Mouse (Mus musculus): ENCODE measurements around the gene Tepsin. TPM values are rescaled to one million over a fixed set of nuclear protein-coding genes. Genes with fewer than 3 reads are reported as not detected.

Tepsin gene
- polyA plus RNA-seq, 1 experiment from 2014 or later, result 20.1 TPM

DNA sequence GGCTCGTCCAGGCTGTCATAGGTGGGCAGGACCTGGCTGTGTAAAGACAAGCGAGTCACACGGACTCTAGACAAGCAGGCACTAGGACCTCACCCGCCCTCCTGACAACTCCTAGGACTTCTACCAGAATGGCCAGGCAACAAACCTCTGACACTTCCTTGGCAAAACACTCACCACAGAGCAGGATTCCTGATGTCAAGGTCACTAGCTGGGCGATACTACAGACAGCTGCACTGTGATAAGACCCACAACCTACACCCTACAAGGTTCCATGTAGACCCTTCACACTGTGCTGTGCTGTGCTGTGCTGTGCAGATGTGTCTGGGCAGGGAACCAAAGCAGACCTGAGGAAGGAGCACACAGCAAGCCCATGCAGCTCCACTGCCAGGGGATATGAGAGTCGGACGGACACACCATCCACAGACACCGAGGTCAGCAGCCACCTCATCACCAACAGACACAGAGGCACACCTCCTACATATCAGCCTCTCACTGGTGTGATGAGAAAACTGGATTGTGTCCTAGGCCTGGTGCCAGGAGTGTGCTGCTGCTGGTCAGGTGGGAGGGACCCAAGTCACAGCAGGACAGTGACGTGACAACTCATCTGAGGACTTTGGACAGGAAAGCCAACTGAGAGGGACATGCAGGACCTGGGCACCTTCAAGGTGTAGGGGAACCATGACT is 36.5 kb upstream of the Tepsin start:
- no peaks in the 10 kb centered on the region for H3K9me3 ChIP-seq (ENCODE audit: control insufficient read depth, low read length)
- H3K4me2 ChIP-seq (replicated peaks), result no peak overlapping the region
- peaks cover 38% of the 10 kb centered on the region for H3K36me3 ChIP-seq (replicated peaks; ENCODE audit: control insufficient read depth, insufficient read depth)
- no peak overlapping the region for H3K9ac ChIP-seq
- H3K4me3 ChIP-seq (replicated peaks; ENCODE audit: low read length), result no peak overlapping the region
- WGBS, result 96% methylated on average over 9 of the region's 9 CpGs
- no peak overlapping the region for H3K27ac ChIP-seq
- 0 out of 2 replicates have a peak, but pooled peaks cover 5% of the 10 kb centered on the region for H3K4me1 ChIP-seq (replicated peaks; ENCODE audit: control insufficient read depth, insufficient read depth, low read length)
- H3K27me3 ChIP-seq (ENCODE audit: control insufficient read depth, insufficient read depth, low read length), result no peaks in the 10 kb centered on the region
- no peak for ATAC-seq (ENCODE audit: low FRiP score)
- DNase-seq (ENCODE audit: low spot score), result no peak

DNA sequence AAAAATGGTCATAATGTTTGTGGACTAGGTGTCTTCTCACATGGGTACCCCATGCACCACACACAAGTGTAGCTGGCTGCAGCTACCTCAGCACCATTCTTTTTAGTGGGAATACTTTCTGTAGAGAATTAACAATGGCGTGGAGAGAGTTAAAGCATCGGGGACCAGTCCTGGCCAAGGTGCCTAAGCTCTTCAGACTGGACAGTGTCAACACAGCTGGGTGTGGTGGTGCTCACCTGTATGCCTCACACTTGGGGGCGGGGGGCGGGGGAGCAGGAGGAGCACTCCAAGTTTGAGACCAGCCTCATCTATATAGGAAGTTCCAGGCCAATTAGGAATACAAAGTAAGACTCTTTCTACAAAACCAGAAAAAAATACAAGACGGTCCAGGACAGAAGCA is 35.6 kb upstream of the Tepsin start:
- Histone ChIP-seq H3K27ac (no peak overlapping the region), H3K36me3 (replicated peaks; ENCODE audit: control insufficient read depth, insufficient read depth) (peaks cover 46% of the 10 kb centered on the region), H3K9me3 (ENCODE audit: control insufficient read depth, low read length) (no peaks in the 10 kb centered on the region), H3K4me3 (replicated peaks; ENCODE audit: low read length) (no peak overlapping the region), H3K4me1 (replicated peaks; ENCODE audit: control insufficient read depth, insufficient read depth, low read length) (0 out of 2 replicates have a peak, but pooled peaks cover 5% of the 10 kb centered on the region), H3K4me2 (replicated peaks) (no peak overlapping the region), H3K9ac (no peak overlapping the region), H3K27me3 (ENCODE audit: control insufficient read depth, insufficient read depth, low read length) (no peaks in the 10 kb centered on the region)
- DNase-seq (ENCODE audit: low spot score) (no peak), ATAC-seq (ENCODE audit: low FRiP score) (no peak)
- WGBS, result 91% methylated on average over 5 of the region's 5 CpGs

DNA sequence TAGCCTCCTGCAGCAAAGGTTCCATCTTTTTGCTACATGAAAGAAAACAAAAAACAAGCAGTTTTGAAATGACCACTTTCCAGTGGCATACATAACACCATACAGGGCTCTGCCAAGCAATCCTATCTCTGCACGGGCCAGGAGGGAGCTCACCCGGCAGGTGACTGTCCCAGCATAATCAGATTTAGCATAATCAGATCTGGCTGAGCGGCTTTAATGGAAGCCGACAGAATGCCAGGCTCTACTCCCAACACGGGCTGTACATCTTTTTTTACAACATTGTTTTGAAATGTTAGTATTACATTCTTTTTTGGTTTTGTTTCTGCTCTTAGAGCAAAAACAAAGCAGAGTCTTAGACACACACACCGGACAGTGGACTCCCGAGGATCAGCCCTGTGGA is 30.8 kb upstream of the Tepsin start:
- ATAC-seq (ENCODE audit: low FRiP score) (no peak), DNase-seq (ENCODE audit: low spot score) (no peak)
- Histone ChIP-seq H3K4me1 (replicated peaks; ENCODE audit: control insufficient read depth, insufficient read depth, low read length) (no peaks in the 10 kb centered on the region), H3K4me3 (replicated peaks; ENCODE audit: low read length) (no peak overlapping the region), H3K36me3 (replicated peaks; ENCODE audit: control insufficient read depth, insufficient read depth) (peaks cover 64% of the 10 kb centered on the region), H3K9me3 (ENCODE audit: control insufficient read depth, low read length) (no peaks in the 10 kb centered on the region), H3K27ac (no peak overlapping the region), H3K27me3 (ENCODE audit: control insufficient read depth, insufficient read depth, low read length) (no peaks in the 10 kb centered on the region), H3K4me2 (replicated peaks) (no peak overlapping the region), H3K9ac (no peak overlapping the region)
- 68% methylated on average over 7 of the region's 7 CpGs for WGBS

DNA sequence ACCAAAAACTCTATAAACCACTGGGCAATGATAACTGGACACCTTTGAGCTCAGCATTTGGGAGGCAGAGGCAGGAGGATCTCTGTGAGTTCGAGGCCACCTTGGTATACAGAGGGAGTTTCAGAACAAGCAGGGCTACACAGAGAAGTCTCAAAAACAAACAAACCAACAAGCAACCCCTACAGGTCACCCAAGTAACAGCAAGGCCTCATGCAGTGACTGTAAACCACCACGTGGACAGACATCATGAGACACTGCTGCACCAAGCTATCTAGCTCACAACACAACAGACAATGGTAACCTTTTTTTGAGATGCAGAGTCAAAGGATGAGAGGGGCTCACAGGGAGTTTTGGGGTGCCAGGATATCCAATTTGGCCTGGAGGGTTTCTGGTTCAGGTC is 28.3 kb upstream of the Tepsin start:
- H3K4me3 ChIP-seq (replicated peaks; ENCODE audit: low read length), result no peak overlapping the region
- H3K9ac ChIP-seq, result no peak overlapping the region
- no peak overlapping the region for H3K4me2 ChIP-seq (replicated peaks)
- no peaks in the 10 kb centered on the region for H3K27me3 ChIP-seq (ENCODE audit: control insufficient read depth, insufficient read depth, low read length)
- no peaks in the 10 kb centered on the region for H3K9me3 ChIP-seq (ENCODE audit: control insufficient read depth, low read length)
- ATAC-seq (ENCODE audit: low FRiP score) (no peak), DNase-seq (ENCODE audit: low spot score) (no peak)
- 92% methylated on average over 2 of the region's 2 CpGs for WGBS
- no peak overlapping the region for H3K27ac ChIP-seq
- H3K4me1 ChIP-seq (replicated peaks; ENCODE audit: control insufficient read depth, insufficient read depth, low read length), result no peaks in the 10 kb centered on the region
- H3K36me3 ChIP-seq (replicated peaks; ENCODE audit: control insufficient read depth, insufficient read depth), result peaks cover 54% of the 10 kb centered on the region

DNA sequence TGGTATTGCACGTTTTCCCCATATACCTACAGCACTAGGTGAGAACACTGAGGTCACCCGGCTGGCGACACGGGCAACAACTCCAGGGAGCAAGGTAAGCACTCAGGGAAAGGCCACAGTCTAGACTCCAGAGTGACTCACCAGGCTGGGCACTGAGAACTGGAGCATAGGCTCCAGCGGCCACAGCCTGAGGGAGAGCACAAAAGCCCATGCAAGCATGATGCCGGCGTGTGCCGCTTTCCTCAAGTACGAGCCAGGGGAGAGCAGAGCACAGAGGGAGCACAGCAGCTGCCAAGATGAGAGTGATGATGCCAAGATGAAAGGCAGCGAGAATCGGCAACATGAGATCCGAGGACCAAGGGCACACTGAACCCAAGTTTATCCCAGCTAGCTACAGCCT is 23.6 kb upstream of the Tepsin start:
- Histone ChIP-seq H3K9ac (no peak overlapping the region), H3K27ac (no peak overlapping the region), H3K4me2 (replicated peaks) (no peak overlapping the region), H3K4me3 (replicated peaks; ENCODE audit: low read length) (no peak overlapping the region), H3K4me1 (replicated peaks; ENCODE audit: control insufficient read depth, insufficient read depth, low read length) (peaks cover 6% of the 10 kb centered on the region; the same call in 1 of the 2 replicates), H3K27me3 (ENCODE audit: control insufficient read depth, insufficient read depth, low read length) (no peaks in the 10 kb centered on the region), H3K36me3 (replicated peaks; ENCODE audit: control insufficient read depth, insufficient read depth) (peaks cover 28% of the 10 kb centered on the region), H3K9me3 (ENCODE audit: control insufficient read depth, low read length) (no peaks in the 10 kb centered on the region)
- DNase-seq (ENCODE audit: low spot score) (no peak), ATAC-seq (ENCODE audit: low FRiP score) (no peak)
- 78% methylated on average over 12 of the region's 12 CpGs for WGBS

DNA sequence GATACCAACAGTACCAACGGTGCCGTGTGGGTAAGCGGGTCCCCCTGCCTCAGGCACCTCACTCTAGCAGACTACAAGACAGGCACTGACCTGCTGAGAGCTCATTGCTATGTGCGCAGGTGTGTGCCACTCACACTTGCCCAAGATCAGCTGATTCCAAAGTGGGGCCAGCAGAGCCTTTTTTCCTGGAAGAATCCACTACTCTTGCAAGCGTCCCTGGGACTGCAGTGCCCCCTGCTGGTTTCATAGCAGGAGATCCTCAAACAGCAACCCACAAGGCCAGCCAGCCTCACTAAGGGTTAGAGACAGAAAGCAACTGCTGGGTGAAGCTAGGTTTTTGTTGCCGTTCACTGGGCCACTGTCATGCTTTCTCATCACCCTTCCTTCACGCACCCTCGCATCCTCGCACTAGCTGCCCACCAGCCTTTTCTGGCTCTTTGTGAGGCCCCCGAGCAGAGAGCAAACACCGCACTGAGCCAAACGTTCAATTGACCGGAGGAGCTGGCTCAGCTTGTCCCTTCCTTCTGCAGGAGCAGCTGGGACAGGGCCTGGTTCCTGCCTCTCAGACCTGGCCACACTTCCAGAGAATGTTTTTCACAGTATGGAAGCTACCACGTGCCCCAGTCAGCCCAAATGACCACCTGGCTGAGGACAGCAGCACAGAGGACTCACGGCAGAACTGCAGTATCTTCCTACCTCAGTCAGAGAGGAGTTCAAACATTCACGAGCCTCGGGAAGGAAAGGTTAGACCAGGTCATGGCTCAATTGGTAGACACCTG is 22.3 kb upstream of the Tepsin start:
- Histone ChIP-seq H3K4me2 (replicated peaks) (no peak overlapping the region), H3K9me3 (ENCODE audit: control insufficient read depth, low read length) (no peaks in the 10 kb centered on the region), H3K9ac (peak overlapping the region; percentile 31; the same call in 1 of the 2 replicates), H3K4me3 (replicated peaks; ENCODE audit: low read length) (no peak overlapping the region), H3K4me1 (replicated peaks; ENCODE audit: control insufficient read depth, insufficient read depth, low read length) (peaks cover 6% of the 10 kb centered on the region; the same call in 1 of the 2 replicates), H3K36me3 (replicated peaks; ENCODE audit: control insufficient read depth, insufficient read depth) (peaks cover 33% of the 10 kb centered on the region), H3K27ac (no peak overlapping the region), H3K27me3 (ENCODE audit: control insufficient read depth, insufficient read depth, low read length) (no peaks in the 10 kb centered on the region)
- 83% methylated on average over 17 of the region's 17 CpGs for WGBS
- peak; percentile 63 for DNase-seq (ENCODE audit: low spot score)
- ATAC-seq (ENCODE audit: low FRiP score), result no peak

DNA sequence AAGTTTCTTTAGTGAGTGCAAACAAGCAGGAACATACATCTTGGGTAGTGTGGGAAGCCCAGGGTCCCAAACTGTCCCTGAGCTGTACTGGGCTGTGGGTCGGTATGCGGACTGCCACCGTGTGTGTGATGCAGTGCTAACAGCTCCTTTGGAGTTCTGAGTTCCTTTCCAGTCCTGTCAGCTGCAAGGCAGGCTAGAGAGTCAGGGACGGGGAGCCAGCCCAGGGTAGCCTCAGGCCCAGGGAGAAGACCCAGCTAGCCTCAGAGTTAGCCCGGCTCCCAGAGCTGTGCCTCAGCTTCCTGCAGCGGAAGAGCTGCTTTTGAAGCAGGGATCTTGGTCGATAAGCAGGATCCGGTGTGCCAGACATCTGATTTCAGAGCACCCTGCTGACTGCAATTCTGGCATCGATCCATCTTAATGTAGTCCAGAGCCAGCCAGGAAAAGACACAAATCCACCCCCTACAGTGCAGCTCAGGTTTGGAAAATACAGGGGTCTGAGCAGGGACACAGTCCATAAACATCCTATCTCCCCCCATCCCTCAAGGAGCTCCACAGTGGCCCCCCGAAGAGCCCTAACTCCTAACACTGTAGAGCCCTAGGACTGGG is 21.5 kb upstream of the Tepsin start:
- Histone ChIP-seq H3K4me2 (replicated peaks) (no peak overlapping the region), H3K36me3 (replicated peaks; ENCODE audit: control insufficient read depth, insufficient read depth) (peaks cover 35% of the 10 kb centered on the region), H3K27me3 (ENCODE audit: control insufficient read depth, insufficient read depth, low read length) (no peaks in the 10 kb centered on the region), H3K9me3 (ENCODE audit: control insufficient read depth, low read length) (no peaks in the 10 kb centered on the region), H3K4me1 (replicated peaks; ENCODE audit: control insufficient read depth, insufficient read depth, low read length) (peaks cover 6% of the 10 kb centered on the region; the same call in 1 of the 2 replicates), H3K4me3 (replicated peaks; ENCODE audit: low read length) (no peak overlapping the region), H3K9ac (no peak overlapping the region), H3K27ac (no peak overlapping the region)
- DNase-seq (ENCODE audit: low spot score) (no peak), ATAC-seq (ENCODE audit: low FRiP score) (no peak)
- 73% methylated on average over 10 of the region's 10 CpGs for WGBS

DNA sequence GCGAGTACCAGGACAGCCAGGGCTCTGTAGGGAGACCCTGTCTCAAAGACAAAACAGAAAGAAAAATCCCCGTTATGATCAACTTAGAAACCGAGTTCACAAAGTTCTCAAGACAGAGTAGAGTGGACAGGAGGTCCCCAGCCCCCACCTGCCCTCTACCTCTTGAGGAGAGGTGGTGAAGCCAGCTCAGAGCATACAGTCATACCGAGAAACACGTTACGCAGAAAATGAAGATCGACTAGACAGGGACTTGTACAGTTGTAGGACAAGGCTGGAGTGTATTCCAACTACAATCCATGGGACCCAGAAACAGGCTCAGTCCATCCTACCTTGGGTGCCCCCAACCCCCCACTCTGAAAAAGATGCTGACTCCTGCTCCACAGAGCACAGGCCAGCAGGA is 20.6 kb upstream of the Tepsin start:
- Histone ChIP-seq H3K27ac (no peak overlapping the region), H3K4me1 (replicated peaks; ENCODE audit: control insufficient read depth, insufficient read depth, low read length) (peaks cover 6% of the 10 kb centered on the region; the same call in 1 of the 2 replicates), H3K27me3 (ENCODE audit: control insufficient read depth, insufficient read depth, low read length) (no peaks in the 10 kb centered on the region), H3K9ac (no peak overlapping the region), H3K4me3 (replicated peaks; ENCODE audit: low read length) (no peak overlapping the region), H3K36me3 (replicated peaks; ENCODE audit: control insufficient read depth, insufficient read depth) (peaks cover 29% of the 10 kb centered on the region), H3K4me2 (replicated peaks) (no peak overlapping the region), H3K9me3 (ENCODE audit: control insufficient read depth, low read length) (no peaks in the 10 kb centered on the region)
- DNase-seq (ENCODE audit: low spot score) (no peak), ATAC-seq (ENCODE audit: low FRiP score) (no peak)
- 98% methylated on average over 7 of the region's 7 CpGs for WGBS

DNA sequence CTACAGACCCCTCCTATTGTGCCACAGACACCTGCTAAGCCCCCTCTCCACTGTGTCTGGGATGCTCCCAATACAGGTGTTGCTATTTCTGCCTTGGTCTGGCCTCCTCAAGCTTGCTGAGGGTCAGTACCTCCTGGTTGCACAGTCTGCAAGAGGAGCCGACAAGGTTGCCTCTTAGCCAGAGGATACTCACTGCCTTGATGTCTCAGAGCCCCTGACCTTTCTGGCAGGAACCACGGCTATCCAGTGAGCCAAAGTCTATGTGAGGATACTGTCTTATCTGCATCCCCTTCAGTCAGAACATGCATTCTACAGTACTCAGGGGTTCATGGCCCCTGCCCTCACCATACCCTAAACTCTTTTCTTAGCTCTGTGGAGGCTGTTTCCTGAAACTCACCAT is 19.1 kb upstream of the Tepsin start:
- Histone ChIP-seq H3K9me3 (ENCODE audit: control insufficient read depth, low read length) (no peaks in the 10 kb centered on the region), H3K4me1 (replicated peaks; ENCODE audit: control insufficient read depth, insufficient read depth, low read length) (peaks cover 6% of the 10 kb centered on the region; the same call in 1 of the 2 replicates), H3K27ac (no peak overlapping the region), H3K4me3 (replicated peaks; ENCODE audit: low read length) (no peak overlapping the region), H3K9ac (no peak overlapping the region), H3K36me3 (replicated peaks; ENCODE audit: control insufficient read depth, insufficient read depth) (peaks cover 24% of the 10 kb centered on the region), H3K4me2 (replicated peaks) (no peak overlapping the region), H3K27me3 (ENCODE audit: control insufficient read depth, insufficient read depth, low read length) (no peaks in the 10 kb centered on the region)
- no peak for DNase-seq (ENCODE audit: low spot score)
- WGBS, result 97% methylated on average over 2 of the region's 2 CpGs
- ATAC-seq (ENCODE audit: low FRiP score), result no peak

All from hindbrain, embryonic 14.5 days (tissue).